Mouse (Mus musculus) lung, embryonic 15.5 days (tissue): ENCODE measurements at regions not wholly inside any gene's neighbourhood (a gene's known extent, or its start where the extent isn't known, plus 50 kb on each side); places are given as distances from the start of the nearest gene placed in this dataset.
A peak's percentile ranks its signal among the peaks of the same experiment; 100 is the strongest.

Experiments
- ATAC-seq: fragments of 200-750 bp; cut with Nextera tagmentation; 2 replicates; pipeline ENCODE4 v1.8.0; 2017; ENCODE audit warnings: moderate number of reproducible peaks, borderline replicate concordance; ENCODE audit not compliant: low FRiP score, low TSS enrichment; ENCODE audit errors: extremely low read depth
- H3K27ac ChIP-seq: fragments of 300-500 bp; sonication (generic); 2 replicates; pipeline ENCODE4 v1.5.1; 2015; ENCODE audit warnings: moderate library complexity, mild to moderate bottlenecking, inconsistent platforms
- H3K27me3 ChIP-seq: fragments of 300-500 bp; sonication (generic); 2 replicates; pipeline ENCODE4 v1.6.1; 2015; ENCODE audit warnings: inconsistent platforms
- H3K36me3 ChIP-seq: fragments of 300-500 bp; sonication (generic); 2 replicates; pipeline ENCODE4 v1.6.1; 2015; ENCODE audit warnings: inconsistent platforms
- H3K4me1 ChIP-seq: fragments of 300-500 bp; sonication (generic); 2 replicates; pipeline ENCODE4 v1.6.1; 2015; ENCODE audit warnings: inconsistent platforms
- H3K4me2 ChIP-seq: fragments of 300-500 bp; sonication (generic); 2 replicates; pipeline ENCODE4 v1.6.1; 2015; ENCODE audit warnings: inconsistent platforms, mild to moderate bottlenecking, moderate library complexity
- H3K4me3 ChIP-seq: fragments of 300-500 bp; sonication (generic); 2 replicates; pipeline ENCODE4 v1.5.1; 2015; ENCODE audit warnings: mild to moderate bottlenecking, inconsistent platforms
- H3K9ac ChIP-seq: fragments of 300-500 bp; sonication (generic); 2 replicates; pipeline ENCODE4 v1.6.1; 2015; ENCODE audit warnings: inconsistent platforms
- H3K9me3 ChIP-seq: fragments of 300-500 bp; sonication (generic); 2 replicates; pipeline ENCODE4 v1.6.1; 2016; ENCODE audit warnings: inconsistent platforms
- WGBS: fragments of 180-500 bp; shearing (Covaris S2); methylation state at CpG from one replicate; pipeline ENCODE4 v1.1.7; 2015; 5-methylcytosine and 5-hydroxymethylcytosine counted together

DNA sequence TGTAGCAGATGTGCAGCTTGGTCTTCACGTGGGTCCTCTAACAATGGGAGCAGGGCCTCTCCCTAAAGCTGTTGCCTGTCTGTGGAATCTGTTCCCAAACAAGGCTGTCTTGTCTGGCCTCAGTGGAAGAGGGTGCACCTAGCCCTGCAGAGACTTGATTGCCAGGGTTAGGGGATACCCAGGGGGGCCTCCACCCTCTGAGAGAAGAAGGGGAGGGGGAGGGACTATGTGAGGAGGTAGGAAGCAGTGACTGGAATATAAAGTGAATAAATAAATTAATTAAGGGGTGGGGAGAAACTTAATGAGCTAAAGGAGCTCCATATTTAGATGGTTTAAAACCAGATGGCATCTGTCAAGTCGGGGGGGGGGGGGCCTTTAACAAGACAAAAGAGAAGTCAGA, 185.9 kb upstream of the Far2 start:
- Histone ChIP-seq H3K9me3 (no peaks in the 10 kb centered on the region), H3K36me3 (no peaks in the 10 kb centered on the region), H3K4me3 (no peak overlapping the region), H3K4me1 (no peaks in the 10 kb centered on the region), H3K27ac (no peak overlapping the region), H3K9ac (no peak overlapping the region), H3K27me3 (no peaks in the 10 kb centered on the region), H3K4me2 (no peak overlapping the region)
- ATAC-seq = no peak
- WGBS = 42% methylated on average over 2 of the region's 2 CpGs

- 53% methylated on average over 3 of the region's 3 CpGs for WGBS
- no peaks in the 10 kb centered on the region for H3K27me3 ChIP-seq
- H3K9ac ChIP-seq = no peak overlapping the region
- no peak for ATAC-seq
- H3K4me1 ChIP-seq = peaks cover 4% of the 10 kb centered on the region; the same call in 1 of the 2 replicates
- no peak overlapping the region for H3K4me2 ChIP-seq
- H3K4me3 ChIP-seq = no peak overlapping the region
- H3K36me3 ChIP-seq = no peaks in the 10 kb centered on the region
- H3K27ac ChIP-seq = no peak overlapping the region
- H3K9me3 ChIP-seq = no peaks in the 10 kb centered on the region
These were observed 176.0 kb upstream of the Far2 start for GRCm38 (mm10) chr6:147871033-147871432.

DNA sequence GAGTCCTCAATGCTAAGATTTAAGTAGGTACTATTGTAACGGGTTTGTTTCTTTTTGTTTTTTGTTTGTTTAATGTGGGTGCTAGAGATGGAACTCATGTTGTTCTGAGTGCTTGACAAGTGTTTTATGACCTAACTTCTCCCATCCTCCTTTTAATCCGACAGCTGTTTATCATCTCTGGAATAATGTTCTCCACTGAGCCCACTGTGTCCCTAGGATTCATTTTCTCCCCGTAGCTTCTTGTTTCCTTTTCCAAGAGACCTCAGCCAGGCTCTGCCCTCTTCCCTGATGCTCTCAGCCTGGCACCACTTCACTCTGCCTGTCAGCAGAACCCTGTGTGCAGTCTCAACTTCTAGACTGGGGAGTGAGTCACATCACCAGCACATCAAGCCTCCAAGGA, 173.9 kb upstream of the Far2 start:
- Histone ChIP-seq H3K27me3 (no peaks in the 10 kb centered on the region), H3K4me3 (no peak overlapping the region), H3K36me3 (no peaks in the 10 kb centered on the region), H3K4me2 (no peak overlapping the region), H3K27ac (peak overlapping the region; percentile 50), H3K4me1 (peaks cover 4% of the 10 kb centered on the region; the same call in 1 of the 2 replicates), H3K9me3 (no peaks in the 10 kb centered on the region), H3K9ac (no peak overlapping the region)
- peak; percentile 73; the same call in 1 of the 2 replicates for ATAC-seq
- 32% methylated on average over 3 of the region's 3 CpGs for WGBS

DNA sequence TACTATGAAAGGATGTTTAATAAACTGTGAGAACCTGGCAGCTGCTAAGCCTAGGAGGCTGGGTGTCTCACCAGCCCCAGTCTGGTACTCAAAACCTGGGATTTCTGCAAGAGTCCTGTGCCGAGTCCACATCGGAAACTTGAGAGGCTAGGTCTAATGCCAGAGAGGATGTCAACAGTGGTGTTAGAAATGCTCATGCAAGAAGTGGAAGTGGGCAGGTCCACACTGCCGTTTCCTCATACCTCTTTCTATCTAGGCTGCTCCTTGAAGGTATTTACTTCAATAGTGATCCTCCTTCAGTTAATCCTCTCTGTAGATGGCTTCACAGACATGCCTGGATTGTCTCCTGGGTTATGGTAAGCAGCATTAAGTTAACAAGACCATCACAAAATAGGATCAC, 168.6 kb upstream of the Far2 start:
- no peaks in the 10 kb centered on the region for H3K36me3 ChIP-seq
- no peak overlapping the region for H3K4me2 ChIP-seq
- no peak overlapping the region for H3K9ac ChIP-seq
- no peaks in the 10 kb centered on the region for H3K27me3 ChIP-seq
- no peak overlapping the region for H3K4me3 ChIP-seq
- peaks cover 4% of the 10 kb centered on the region; the same call in 1 of the 2 replicates for H3K4me1 ChIP-seq
- H3K9me3 ChIP-seq = no peaks in the 10 kb centered on the region
- H3K27ac ChIP-seq = no peak overlapping the region
- no peak for ATAC-seq
- WGBS = 65% methylated on average over 3 of the region's 3 CpGs

DNA sequence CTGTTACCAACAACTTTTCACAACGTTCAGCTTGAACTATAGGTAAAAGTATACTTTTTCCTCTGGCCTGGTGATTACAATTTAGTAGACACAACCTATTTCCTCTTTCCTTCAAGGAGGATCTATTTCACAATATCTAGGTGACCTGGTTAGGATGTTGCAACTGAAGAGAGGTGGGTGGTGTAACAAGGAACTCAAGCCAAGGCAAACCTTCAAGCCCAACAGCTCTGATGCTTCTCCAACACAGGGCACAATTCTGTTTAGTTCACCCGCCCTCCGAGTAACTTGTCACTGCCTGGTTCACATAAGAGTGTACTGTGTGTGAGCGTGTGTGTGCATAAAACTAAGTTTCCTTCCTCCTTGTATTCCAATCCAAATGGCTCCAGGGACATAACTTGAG, 161.2 kb upstream of the Far2 start:
- Histone ChIP-seq H3K27ac (no peak overlapping the region), H3K4me2 (no peak overlapping the region), H3K4me1 (no peaks in the 10 kb centered on the region), H3K9me3 (no peaks in the 10 kb centered on the region), H3K36me3 (no peaks in the 10 kb centered on the region), H3K27me3 (no peaks in the 10 kb centered on the region), H3K9ac (no peak overlapping the region), H3K4me3 (no peak overlapping the region)
- 76% methylated on average over 4 of the region's 4 CpGs for WGBS
- ATAC-seq = no peak

- WGBS = 34% methylated on average over 1 of the region's 1 CpGs
- peak overlapping the region; percentile 41; the same call in 1 of the 2 replicates for H3K27ac ChIP-seq
- peaks cover 9% of the 10 kb centered on the region for H3K4me1 ChIP-seq
- H3K4me3 ChIP-seq = no peak overlapping the region
- H3K9ac ChIP-seq = no peak overlapping the region
- H3K9me3 ChIP-seq = no peaks in the 10 kb centered on the region
- peak; percentile 62; the same call in 1 of the 2 replicates for ATAC-seq
- H3K27me3 ChIP-seq = no peaks in the 10 kb centered on the region
- no peak overlapping the region for H3K4me2 ChIP-seq
- no peaks in the 10 kb centered on the region for H3K36me3 ChIP-seq
These were observed 127.4 kb upstream of the Far2 start for GRCm38 (mm10) chr6:147919697-147920096.

GRCm38 (mm10) chr6:147921091-147921490, 126.0 kb upstream of the Far2 start:
- Histone ChIP-seq H3K27ac (no peak overlapping the region), H3K4me1 (peaks cover 9% of the 10 kb centered on the region), H3K4me2 (no peak overlapping the region), H3K27me3 (no peaks in the 10 kb centered on the region), H3K4me3 (no peak overlapping the region), H3K9ac (no peak overlapping the region), H3K9me3 (no peaks in the 10 kb centered on the region), H3K36me3 (no peaks in the 10 kb centered on the region)
- peak; percentile 47; the same call in 1 of the 2 replicates for ATAC-seq
- 55% methylated on average over 5 of the region's 5 CpGs for WGBS

- Histone ChIP-seq H3K9ac (no peak overlapping the region), H3K4me1 (peaks cover 9% of the 10 kb centered on the region), H3K9me3 (no peaks in the 10 kb centered on the region), H3K4me3 (no peak overlapping the region), H3K27ac (no peak overlapping the region), H3K4me2 (no peak overlapping the region), H3K27me3 (no peaks in the 10 kb centered on the region), H3K36me3 (no peaks in the 10 kb centered on the region)
- 75% methylated on average over 5 of the region's 5 CpGs for WGBS
- no peak for ATAC-seq
These were observed 124.6 kb upstream of the Far2 start for GRCm38 (mm10) chr6:147922506-147922905.

GRCm38 (mm10) chr6:147923246-147923645, 123.8 kb upstream of the Far2 start:
- Histone ChIP-seq H3K36me3 (no peaks in the 10 kb centered on the region), H3K9ac (no peak overlapping the region), H3K9me3 (no peaks in the 10 kb centered on the region), H3K4me1 (peaks cover 9% of the 10 kb centered on the region), H3K27ac (no peak overlapping the region), H3K4me2 (no peak overlapping the region), H3K27me3 (no peaks in the 10 kb centered on the region), H3K4me3 (no peak overlapping the region)
- no peak for ATAC-seq
- WGBS = 88% methylated on average over 8 of the region's 8 CpGs

GRCm38 (mm10) chr6:147928951-147929350, 118.1 kb upstream of the Far2 start:
- no peak overlapping the region for H3K27ac ChIP-seq
- no peak overlapping the region for H3K4me3 ChIP-seq
- no peak for ATAC-seq
- no peaks in the 10 kb centered on the region for H3K4me1 ChIP-seq
- no peak overlapping the region for H3K9ac ChIP-seq
- no peaks in the 10 kb centered on the region for H3K27me3 ChIP-seq
- H3K4me2 ChIP-seq = no peak overlapping the region
- no peaks in the 10 kb centered on the region for H3K9me3 ChIP-seq
- H3K36me3 ChIP-seq = no peaks in the 10 kb centered on the region

GRCm38 (mm10) chr6:147944020-147944419, 103.0 kb upstream of the Far2 start:
- no peak overlapping the region for H3K4me2 ChIP-seq
- no peaks in the 10 kb centered on the region for H3K27me3 ChIP-seq
- H3K4me1 ChIP-seq = 0 out of 2 replicates have a peak, but pooled peaks cover 5% of the 10 kb centered on the region
- H3K27ac ChIP-seq = no peak overlapping the region
- ATAC-seq = no peak
- no peak overlapping the region for H3K4me3 ChIP-seq
- WGBS = 60% methylated on average over 3 of the region's 3 CpGs
- no peak overlapping the region for H3K9ac ChIP-seq
- no peaks in the 10 kb centered on the region for H3K36me3 ChIP-seq
- H3K9me3 ChIP-seq = no peaks in the 10 kb centered on the region

DNA sequence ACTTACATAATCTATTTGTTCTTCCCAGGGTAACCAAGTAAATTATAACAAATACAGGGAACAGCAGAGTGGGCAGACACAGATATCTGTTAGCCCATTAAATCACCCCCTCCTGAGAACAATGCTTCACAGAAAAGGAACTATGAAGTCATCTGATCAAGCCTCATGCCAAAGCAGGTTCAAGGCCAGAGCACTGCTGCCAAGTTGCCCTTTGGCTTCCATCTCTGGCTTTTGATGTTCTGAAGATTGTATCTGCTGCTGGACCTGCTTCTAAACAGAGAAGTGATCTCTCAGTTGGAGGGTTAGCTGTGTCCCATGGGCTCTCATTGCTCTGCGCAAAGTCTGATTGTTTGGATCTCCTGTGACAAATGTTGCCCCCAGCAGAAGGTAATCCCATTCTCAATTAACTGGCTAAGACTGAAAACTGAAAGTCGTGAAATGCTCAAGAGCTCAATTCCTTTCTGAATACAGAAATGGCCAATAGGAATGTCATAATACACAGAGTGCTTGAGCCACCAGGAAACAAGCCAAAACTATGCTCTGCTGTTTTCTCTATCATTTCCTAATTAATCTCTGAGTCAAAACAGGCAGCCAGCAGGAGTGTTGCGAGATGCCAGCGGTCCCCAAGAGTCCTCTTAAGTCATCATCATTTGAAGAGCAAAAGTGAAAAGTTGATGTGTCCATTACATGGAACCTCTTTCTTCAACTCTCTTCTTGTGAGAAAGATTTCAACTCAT, 102.0 kb upstream of the Far2 start:
- Histone ChIP-seq H3K4me3 (no peak overlapping the region), H3K4me2 (no peak overlapping the region), H3K9me3 (no peaks in the 10 kb centered on the region), H3K27ac (no peak overlapping the region), H3K9ac (no peak overlapping the region), H3K27me3 (no peaks in the 10 kb centered on the region), H3K36me3 (no peaks in the 10 kb centered on the region), H3K4me1 (0 out of 2 replicates have a peak, but pooled peaks cover 5% of the 10 kb centered on the region)
- no peak for ATAC-seq
- WGBS = 51% methylated on average over 4 of the region's 4 CpGs
